Mouse (Mus musculus): ENCODE results near the gene Mpp6.

- TF ChIP-seq CTCF (IDR thresholded peaks at IDR 0.05; ENCODE audit: low read depth, low read length) (no peak), POLR2A (IDR thresholded peaks at IDR 0.05; ENCODE audit: insufficient read depth, low read length) (no peak)
These were observed 29.5 kb downstream of the Mpp6 start for GRCm38 (mm10) chr6:50139526-50139925.
